Mouse (Mus musculus) E14TG2a.4 (cell line): ENCODE data around the gene Smg1.

ENCODE experiments used
- CTCF ChIP-seq: conservative IDR thresholded peaks from 2 replicates; pipeline ENCODE4 v1.5.1; 2014; ENCODE audit warnings: low read length
- NANOG ChIP-seq: IDR thresholded peaks from 2 replicates; pipeline ENCODE4 v1.6.1; 2014; ENCODE audit warnings: borderline replicate concordance, low read length, mixed read lengths

DNA sequence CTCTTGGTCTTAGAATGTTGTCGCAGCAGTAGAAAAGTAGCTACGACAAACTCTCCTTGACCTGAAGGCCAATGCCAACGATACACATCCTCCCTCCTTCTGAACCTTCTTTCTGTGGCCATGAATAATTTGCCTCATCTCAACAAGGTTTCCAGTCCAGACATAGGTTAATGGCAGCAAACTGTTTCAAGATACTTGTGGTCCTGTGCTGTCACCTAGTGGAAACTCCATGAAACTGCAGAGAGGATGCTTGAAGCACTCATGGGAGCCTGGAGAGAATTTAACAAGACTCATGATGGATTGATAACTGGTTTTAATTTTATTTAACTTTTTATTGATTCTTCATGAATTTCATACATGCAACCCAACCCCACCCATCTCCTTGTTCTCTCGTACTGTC lies 141.2 kb downstream of the Smg1 start:
- peak; percentile 96 for TF ChIP-seq CTCF
- TF ChIP-seq NANOG: no peak
